In genomic region chr11:12191386-12191785, GRCm38 (mm10) we compare ENCODE assay signal across 13 mouse cellular contexts.
"Had no signal": no experiment of that assay in that cellular context is flagged by ENCODE, and none has a peak within 500 bp of the region (broad histone marks: within the 10 kb centered on the region; RNA-seq: fewer than 3 reads in every experiment).

No protein-coding gene starts in this region.

- H3K27ac ChIP-seq: kidney, embryonic 15.5 days; limb, embryonic 15.5 days; liver, embryonic 15.5 days; lung, embryonic 15.5 days; macrophage had no signal

- H3K4me3 ChIP-seq: kidney, embryonic 15.5 days; limb, embryonic 15.5 days; liver, embryonic 15.5 days; lung, embryonic 15.5 days; megakaryocyte, embryonic 14.5 days had no signal

- H3K27me3 ChIP-seq: kidney, embryonic 15.5 days; limb, embryonic 15.5 days; liver, embryonic 15.5 days; lung, embryonic 15.5 days; megakaryocyte, embryonic 14.5 days had no signal

- H3K9ac ChIP-seq: kidney, embryonic 15.5 days; limb, embryonic 15.5 days; liver, embryonic 15.5 days; lung, embryonic 15.5 days had no signal

- DNase-seq: kidney, adult 2 months; kidney, postnatal 14 days; lung, postnatal 14 days; right cerebral cortex, postnatal 14 days; thymus, postnatal 36 days had no signal

- H3K36me3 ChIP-seq: kidney, embryonic 15.5 days; limb, embryonic 15.5 days; liver, embryonic 15.5 days; lung, embryonic 15.5 days had no signal

- H3K4me2 ChIP-seq: kidney, embryonic 15.5 days; limb, embryonic 15.5 days; liver, embryonic 15.5 days; lung, embryonic 15.5 days; midbrain, embryonic 11.5 days had no signal

- ATAC-seq: midbrain, embryonic 16.5 days had no signal

- H3K9me3 ChIP-seq: kidney, embryonic 15.5 days; limb, embryonic 15.5 days; liver, embryonic 15.5 days; lung, embryonic 15.5 days; megakaryocyte, embryonic 14.5 days had no signal

- H3K4me1 ChIP-seq: kidney, embryonic 15.5 days; limb, embryonic 15.5 days; liver, embryonic 15.5 days; lung, embryonic 15.5 days; megakaryocyte, embryonic 14.5 days had no signal
